Mouse (Mus musculus) cerebellum, postnatal 10 days (tissue): ENCODE data around the gene Galp.
"Not testable (repeated sequence)": the region's sequence is repeated elsewhere in the genome, so short reads cannot be mapped to it uniquely, and the experiment has no call there.

Experiments used
- DNase-seq, 2 experiments: peaks; one replicate each; pipeline ENCODE4 v3.0.0; 2021; ENCODE audit warnings: mixed read lengths in 2 of 2

Galp gene

DNA sequence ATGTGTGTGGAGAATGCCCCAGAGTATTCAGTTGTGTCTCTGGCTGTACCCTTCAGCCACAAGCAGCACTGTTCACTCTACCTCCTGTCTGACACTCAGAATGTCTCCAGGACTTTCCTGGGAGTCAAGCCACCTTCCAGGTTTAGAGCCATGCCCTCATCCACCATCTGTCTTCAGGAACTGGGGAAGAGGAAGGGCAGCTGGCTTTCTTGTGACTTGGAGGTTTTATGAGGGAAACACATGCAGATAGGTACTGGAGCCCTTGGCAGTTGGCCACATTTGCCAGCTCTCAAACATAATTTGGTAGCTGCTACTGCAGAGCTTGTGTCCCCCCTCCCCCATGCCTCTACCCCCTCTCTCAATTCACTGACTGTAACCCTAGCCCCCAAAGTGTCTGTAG is 17.9 kb upstream of the Galp start:
- DNase-seq = peak; percentile 36 to 45

GRCm38 (mm10) chr7:6182882-6183281 is 14.0 kb upstream of the Galp start:
- no peak for DNase-seq

DNA sequence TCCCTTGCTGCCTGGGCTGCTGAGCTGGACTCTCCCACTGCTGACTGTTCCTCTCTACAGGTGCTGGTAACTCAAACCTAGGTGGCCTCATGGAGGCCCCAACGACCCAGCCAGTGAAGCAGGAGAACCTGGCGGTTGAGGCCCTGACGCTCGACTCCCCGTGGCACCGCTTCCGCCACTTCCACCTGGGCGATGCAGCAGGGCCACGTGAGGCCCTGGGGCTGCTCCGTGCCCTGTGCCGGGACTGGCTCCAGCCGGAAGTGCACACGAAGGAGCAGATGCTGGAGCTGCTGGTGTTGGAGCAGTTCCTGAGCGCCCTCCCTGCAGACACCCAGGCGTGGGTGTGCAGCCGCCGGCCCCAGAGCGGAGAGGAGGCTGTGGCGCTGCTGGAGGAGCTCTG is 13.1 kb upstream of the Galp start:
- DNase-seq = no peak

GRCm38 (mm10) chr7:6184521-6184920 is 12.4 kb upstream of the Galp start:
- DNase-seq = peak; percentile 59 to 61

- DNase-seq = no peak
These were observed 11.5 kb upstream of the Galp start for GRCm38 (mm10) chr7:6185391-6185790.

GRCm38 (mm10) chr7:6186176-6186575 is 10.7 kb upstream of the Galp start:
- DNase-seq = no peak

GRCm38 (mm10) chr7:6186756-6187155 is 10.1 kb upstream of the Galp start:
- DNase-seq = no peak

GRCm38 (mm10) chr7:6189542-6189941 is 7.3 kb upstream of the Galp start:
- DNase-seq = peak; percentile 37 to 39

DNA sequence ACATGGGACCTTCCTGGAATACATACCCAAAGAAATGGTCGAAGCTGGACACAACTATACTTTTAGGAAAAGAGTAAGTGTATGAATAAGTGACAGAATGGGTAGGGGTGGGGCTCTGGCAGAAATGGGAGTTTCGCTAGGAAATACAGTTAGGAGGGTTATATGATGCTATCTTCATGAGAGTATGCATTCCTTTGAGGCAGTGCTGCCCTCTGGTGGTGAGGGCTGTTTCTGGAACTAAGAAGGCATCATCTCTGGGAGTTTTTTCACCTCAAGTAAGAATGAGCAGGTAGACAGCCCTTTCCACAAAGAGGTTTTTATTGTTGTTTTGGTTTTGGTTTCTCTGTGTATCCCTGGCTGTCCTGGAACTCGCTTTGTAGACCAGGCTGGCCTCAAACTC is 5.5 kb upstream of the Galp start:
- peak; percentile 88 to 92 for DNase-seq

- peak; percentile 86 to 88 for DNase-seq
These were observed 2.8 kb upstream of the Galp start for GRCm38 (mm10) chr7:6194129-6194528.

DNA sequence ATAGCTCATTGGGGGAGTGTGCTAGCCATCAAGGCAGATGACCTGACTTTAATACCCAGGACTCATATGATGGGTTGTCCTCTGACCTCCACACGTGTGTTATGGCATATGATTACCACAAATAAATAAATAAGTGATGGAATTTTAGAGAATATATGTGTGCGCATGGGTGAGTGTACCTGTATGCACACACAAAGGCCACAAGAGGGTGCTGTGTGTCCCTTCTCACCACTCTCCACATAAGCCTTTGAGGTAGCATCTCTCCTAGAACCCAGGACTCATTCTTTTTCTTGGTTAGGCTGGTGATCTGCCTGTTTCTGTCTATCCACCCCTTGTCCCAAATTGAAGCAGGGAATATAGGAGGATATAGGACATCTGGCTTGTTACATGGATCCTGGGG is 1.1 kb upstream of the Galp start:
- DNase-seq = no peak

- DNase-seq = no peak
These were observed 7.3 kb downstream of the Galp start for GRCm38 (mm10) chr7:6204200-6204599.

DNA sequence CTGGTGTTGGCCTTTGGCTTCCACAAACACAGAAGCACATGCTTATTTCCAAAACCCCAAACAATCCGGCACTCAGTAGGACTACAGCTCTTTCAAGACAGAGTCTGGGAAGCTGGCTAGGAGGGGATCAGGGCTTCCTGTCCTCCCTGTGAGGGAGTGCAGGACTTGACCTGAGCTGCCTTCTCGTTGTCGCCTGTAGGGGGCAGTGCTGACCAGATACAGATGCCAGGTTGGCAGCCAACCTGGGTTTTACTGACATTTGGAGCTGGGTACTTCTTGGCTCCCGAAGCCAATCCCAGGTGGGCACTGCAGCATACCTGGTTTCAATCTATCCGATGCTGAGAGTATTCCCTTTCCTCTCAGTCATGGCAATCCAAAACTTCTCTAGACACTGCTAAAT is 16.3 kb downstream of the Galp start:
- DNase-seq = peak; percentile 37 to 54

DNA sequence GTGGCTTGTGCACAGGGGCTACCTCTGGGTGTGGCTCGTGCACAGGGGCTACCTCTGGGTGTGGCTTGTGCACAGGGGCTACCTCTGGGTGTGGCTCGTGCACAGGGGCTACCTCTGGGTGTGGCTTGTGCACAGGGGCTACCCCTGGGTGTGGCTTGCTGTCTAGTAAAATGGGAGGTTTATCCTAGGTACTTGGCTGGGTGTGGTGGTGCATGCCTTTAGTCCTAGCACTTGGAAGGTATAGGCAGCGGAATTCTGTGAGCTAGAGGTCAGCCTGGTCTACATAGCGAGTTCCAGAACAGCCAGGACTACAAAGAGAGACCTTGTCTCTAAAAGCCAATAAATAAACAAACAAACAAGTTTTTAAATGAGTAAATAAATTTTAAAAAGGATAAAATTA is 17.8 kb downstream of the Galp start:
- not testable (repeated sequence) for DNase-seq

GRCm38 (mm10) chr7:6220147-6220546 is 23.3 kb downstream of the Galp start:
- no peak for DNase-seq

- no peak for DNase-seq
These were observed 25.1 kb downstream of the Galp start, which contains the start of gene Zscan5b for GRCm38 (mm10) chr7:6221978-6222377. Zscan5b (plus strand) TSS chr7:6222278.

DNA sequence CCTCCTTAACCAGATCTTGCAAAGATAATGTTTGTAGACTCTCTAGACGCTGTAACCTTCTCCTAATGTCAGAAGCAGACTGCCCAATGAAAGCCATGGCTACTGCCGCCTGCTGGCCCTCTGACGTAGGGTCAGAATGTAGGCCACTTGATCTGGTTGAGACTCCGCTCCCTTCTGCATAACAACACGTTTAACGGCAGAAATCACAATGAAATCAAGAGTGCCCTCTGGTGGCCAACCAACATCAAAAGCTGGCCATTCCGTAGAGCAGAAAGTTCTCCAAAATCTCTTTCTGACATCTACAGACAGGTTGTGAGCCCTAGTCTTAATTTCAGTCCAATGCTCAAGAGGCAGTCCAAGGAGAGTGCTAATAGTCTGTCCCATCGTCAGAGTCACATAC is 31.6 kb downstream of the Galp start:
- peak; percentile 34 to 35 for DNase-seq

- DNase-seq = peak in 1 of 2 experiments; percentile 18
These were observed 42.9 kb downstream of the Galp start for GRCm38 (mm10) chr7:6239787-6240186.

DNA sequence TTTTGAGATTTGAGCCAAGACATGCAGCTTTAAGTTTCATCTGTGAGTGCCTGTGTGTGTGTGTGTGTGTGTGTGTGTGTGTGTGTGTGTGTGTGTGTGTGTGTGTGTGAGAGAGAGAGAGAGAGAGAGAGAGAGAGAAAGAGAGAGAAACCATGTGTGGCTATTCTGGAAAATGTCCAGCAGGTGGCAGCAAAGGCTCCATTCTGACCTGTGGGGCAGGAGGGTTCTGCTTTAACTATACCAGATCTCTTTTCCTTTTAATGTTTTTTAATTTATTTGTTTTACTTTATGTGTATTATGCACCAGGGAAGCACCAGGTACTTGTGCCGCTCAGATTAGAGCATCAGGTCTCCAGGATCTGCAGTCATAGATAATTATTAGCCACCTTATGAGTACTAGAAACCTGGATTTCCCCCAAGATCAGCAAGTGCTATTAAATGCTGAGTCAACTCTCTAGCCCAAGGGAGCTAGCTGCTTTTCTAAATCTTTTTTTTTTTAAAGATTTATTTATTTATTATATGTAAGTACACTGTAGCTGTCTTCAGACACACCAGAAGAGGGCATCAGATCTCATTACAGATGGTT is 44.0 kb downstream of the Galp start:
- DNase-seq = peak; percentile 63 to 72

DNA sequence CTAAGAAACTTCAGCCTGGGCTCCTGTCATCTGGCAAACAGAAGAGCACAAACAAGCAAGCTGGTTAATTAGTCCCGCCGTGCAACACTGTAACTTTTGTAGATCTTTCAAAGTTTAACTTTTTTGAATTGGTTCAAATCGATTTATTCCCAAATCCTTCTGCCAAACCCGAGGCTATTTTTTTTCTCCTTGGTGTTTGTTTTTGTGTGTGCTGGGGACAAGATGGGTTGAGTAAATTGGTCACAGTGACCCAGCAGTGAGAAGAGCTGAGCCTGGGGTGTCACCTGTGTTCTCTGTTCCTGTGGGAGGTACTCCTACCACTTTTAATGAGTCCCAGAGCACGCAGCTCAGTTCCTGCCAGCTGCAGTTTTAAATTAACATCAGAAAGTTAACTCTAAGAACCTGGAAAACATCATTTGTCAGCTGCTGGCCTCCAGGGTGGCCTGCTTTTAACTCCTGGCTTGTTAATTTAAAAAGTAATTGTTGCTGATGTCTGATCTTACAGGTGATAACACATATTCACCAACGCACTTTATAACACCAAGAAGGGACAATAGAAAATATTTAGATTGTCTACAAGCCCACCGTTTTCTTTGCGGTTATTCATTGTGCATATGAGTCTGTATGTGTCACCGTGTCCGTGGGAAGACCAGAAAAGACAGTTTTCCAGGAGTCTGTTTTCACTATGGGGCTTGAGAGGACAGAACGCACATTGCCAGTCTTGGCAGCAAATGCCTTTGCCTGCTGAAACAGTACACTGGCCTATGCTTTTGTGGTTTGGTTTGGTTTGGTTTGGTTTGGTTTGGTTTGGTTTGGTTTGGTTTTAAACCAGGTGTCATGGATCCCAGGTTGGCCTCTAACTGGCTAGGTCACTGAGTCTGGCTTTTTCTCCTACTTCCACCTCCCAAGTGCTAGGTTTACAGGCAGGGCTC is 47.7 kb downstream of the Galp start:
- no peak for DNase-seq

DNA sequence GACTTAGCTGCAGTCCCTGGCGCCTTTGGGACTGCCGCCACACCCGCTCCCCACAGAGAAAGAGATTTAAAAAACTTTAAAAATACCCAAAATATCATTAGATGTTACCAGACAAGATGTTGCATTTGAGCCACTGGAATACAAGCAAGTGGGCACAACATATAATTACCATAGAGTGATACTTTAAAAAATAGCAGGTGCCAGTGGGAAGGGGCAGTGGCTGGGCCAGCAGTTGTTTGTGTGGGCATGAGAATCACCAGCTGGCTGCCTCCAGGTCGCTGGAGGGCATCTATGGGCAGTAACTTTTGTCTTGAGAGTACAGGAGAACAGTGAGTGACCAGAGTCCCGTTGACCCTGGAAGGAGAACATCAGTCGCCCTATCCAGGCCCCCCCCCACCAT is 55.5 kb downstream of the Galp start, which contains the start of gene Epp13:
TSS of gene Epp13 (plus strand) at position 301 of the 400 bp plus-strand sequence.
- no peak for DNase-seq

DNA sequence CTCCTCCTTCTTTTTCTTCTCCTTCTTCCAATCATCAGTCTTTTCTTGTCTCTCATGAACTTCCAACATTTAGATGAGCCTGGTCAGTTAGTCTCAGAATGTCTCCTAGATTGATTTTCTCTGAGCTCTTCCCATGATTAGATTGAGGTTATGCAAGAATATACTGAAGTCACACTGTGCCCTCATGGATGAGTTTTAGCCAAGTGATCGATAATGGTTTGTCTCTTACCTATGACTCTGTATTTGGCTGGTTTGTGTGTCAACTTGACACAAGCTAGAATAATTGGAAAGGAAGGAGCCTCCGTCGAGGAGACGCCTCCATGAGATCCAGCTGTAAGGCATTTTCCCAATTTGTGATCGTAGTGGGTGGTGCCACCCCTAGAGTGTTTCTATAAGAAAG is 57.6 kb downstream of the Galp start:
- DNase-seq = no peak

DNA sequence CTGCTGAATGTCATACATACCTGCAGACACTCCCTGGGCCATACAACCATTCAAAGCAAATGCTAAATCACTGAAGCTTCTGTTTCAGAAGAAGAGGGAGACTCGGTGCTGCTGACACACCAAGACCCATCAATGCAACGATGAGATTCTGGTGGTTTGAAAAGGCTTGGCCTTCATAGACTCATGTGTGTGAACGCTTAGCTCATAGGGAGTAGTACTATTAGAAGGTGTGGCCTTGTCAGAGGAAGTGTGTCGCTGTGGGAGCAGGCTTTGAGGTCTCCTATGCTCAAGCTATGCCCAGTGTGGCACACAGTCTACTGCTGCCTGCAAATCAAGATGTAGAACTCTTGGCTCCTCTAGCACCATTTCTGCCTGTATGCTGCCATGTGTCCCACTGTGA is 60.5 kb downstream of the Galp start:
- no peak for DNase-seq
